Mouse (Mus musculus) heart, postnatal 0 days (tissue): ENCODE measurements around the gene Cacna2d1.

Source experiments
- CTCF ChIP-seq: IDR thresholded peaks from 2 replicates; pipeline ENCODE4 v1.5.1; 2016; ENCODE audit warnings: antibody characterized with exemption, control low read depth, low read depth
- EP300 ChIP-seq: IDR thresholded peaks from 2 replicates; pipeline ENCODE4 v1.6.1; 2016; ENCODE audit warnings: antibody characterized with exemption, low read depth

DNA sequence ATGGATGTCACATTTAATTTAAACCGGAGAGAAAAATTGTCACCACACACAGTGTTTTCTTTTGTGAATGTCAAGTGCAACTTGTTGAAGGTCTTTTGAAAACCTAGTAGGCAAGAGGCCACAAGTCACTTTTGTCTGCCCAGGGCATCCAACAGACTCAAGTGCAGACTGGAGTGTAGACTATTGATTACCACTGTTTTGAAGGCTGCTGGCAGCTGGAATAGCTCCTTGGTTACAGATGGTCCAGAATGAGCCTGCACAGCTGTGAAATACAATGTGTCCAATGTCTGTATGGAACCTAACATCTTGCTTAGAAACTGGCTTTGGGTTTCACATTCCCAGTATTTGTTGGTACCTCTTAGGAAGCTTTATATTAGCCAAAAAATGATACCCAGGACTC lies 176.2 kb downstream of the Cacna2d1 start:
- no peak for TF ChIP-seq CTCF
- no peak for TF ChIP-seq EP300
